Mouse (Mus musculus): ENCODE measurements around the gene Cdc42ep1. TPM values are rescaled to one million over a fixed set of nuclear protein-coding genes. Genes with fewer than 3 reads are reported as not detected.
A peak's percentile ranks its signal among the peaks of the same experiment; 100 is the strongest.

Gene Cdc42ep1
- polyA plus RNA-seq, 2 experiments: 7.8 to 8.1 TPM

DNA sequence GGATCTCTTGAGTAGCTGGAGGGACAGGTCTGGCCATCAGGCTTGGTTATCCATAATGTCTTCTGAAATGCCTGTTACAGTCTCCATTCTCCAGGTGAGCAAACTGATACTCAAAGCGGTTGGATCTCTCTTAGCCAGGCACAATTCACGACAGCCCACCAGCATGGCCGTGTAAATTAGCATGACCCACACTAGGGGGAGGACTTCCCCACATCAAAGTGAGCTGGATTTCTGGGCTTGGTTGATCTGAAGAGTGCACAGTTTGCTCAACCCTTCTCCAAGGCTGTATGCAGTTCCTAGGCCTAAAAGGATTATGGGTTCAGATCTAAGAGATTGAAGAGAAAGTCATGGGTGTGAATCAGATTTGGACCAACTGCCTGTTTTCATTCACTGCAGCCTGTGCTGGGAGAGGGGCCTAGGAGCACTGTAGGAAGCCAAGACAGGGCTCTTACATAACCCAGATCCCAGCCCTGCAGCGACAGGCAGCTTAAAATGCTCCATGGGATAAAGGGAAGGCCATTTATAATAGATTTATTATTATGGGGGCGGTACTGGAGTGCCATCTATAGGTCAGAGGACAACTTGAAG lies 29.7 kb downstream of the Cdc42ep1 start:
- Histone ChIP-seq H3K9me3 (ENCODE audit: control insufficient read depth, low read length) (no peaks in the 10 kb centered on the region), H3K27ac (no peak overlapping the region), H3K36me3 (replicated peaks; ENCODE audit: control insufficient read depth, insufficient read depth, low read depth) (no peaks in the 10 kb centered on the region), H3K4me1 (replicated peaks; ENCODE audit: control insufficient read depth in 2 of 2, insufficient read depth in 2 of 2, low read length in 1 of 2) (peaks cover 11 to 17% of the 10 kb centered on the region in 2 experiments), H3K27me3 (ENCODE audit: control insufficient read depth, insufficient read depth, low read length) (no peaks in the 10 kb centered on the region), H3K9ac (replicated peaks) (no peak overlapping the region), H3K4me2 (ENCODE audit: low read depth) (no peak overlapping the region), H3K4me3 (ENCODE audit: insufficient read depth in 1 of 2, low read depth in 2 of 2, low read length in 2 of 2) (no peak overlapping the region)
- ATAC-seq (ENCODE audit: insufficient read depth) (no peak), DNase-seq (ENCODE audit: low read depth in 3 of 3, low spot score in 3 of 3) (no peak)
- 56% methylated on average over 5 of the region's 5 CpGs for WGBS (ENCODE audit: insufficient replicate concordance)
- peak; percentile 22 for TF ChIP-seq CTCF (IDR thresholded peaks at IDR 0.05; ENCODE audit: low read depth)
- TF ChIP-seq EP300 (IDR thresholded peaks at IDR 0.05; ENCODE audit: low read depth): no peak

GRCm38 (mm10) chr15:78873803-78874435 lies 31.5 kb downstream of the Cdc42ep1 start:
- H3K36me3 ChIP-seq (replicated peaks; ENCODE audit: control insufficient read depth, insufficient read depth, low read depth): no peaks in the 10 kb centered on the region
- TF ChIP-seq CTCF (IDR thresholded peaks at IDR 0.05; ENCODE audit: low read depth): no peak
- TF ChIP-seq EP300 (IDR thresholded peaks at IDR 0.05; ENCODE audit: low read depth): no peak
- ATAC-seq (ENCODE audit: insufficient read depth) (no peak), DNase-seq (ENCODE audit: low read depth in 3 of 3, low spot score in 3 of 3) (no peak)
- H3K4me2 ChIP-seq (ENCODE audit: low read depth): no peak overlapping the region
- H3K4me1 ChIP-seq (replicated peaks; ENCODE audit: control insufficient read depth in 2 of 2, insufficient read depth in 2 of 2, low read length in 1 of 2): peaks cover 16 to 19% of the 10 kb centered on the region in 2 experiments
- no peak overlapping the region for H3K4me3 ChIP-seq (ENCODE audit: insufficient read depth in 1 of 2, low read depth in 2 of 2, low read length in 2 of 2)
- H3K27ac ChIP-seq: no peak overlapping the region
- no peaks in the 10 kb centered on the region for H3K27me3 ChIP-seq (ENCODE audit: control insufficient read depth, insufficient read depth, low read length)
- H3K9me3 ChIP-seq (ENCODE audit: control insufficient read depth, low read length): no peaks in the 10 kb centered on the region
- 60% methylated on average over 13 of the region's 13 CpGs for WGBS (ENCODE audit: insufficient replicate concordance)
- H3K9ac ChIP-seq (replicated peaks): no peak overlapping the region

DNA sequence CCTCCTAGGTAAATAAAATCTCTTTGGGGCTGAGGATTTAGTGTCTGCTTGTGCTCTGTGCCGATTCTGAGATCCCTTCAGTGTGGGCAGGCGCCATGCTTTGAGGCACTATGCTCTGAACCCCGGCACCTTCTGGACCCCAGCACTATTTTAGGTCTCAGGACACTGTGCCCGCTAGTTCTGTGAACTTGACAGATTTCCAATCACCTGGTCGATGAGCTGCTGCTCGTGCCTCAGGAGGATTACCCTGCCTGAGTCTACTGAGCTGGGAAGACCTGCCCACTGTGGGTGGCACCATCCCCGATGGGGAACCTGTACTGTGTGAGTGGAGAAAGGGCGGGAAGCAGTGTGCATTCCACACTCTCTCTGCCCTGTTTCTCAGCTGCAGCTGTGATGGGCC lies 32.6 kb downstream of the Cdc42ep1 start:
- ATAC-seq (ENCODE audit: insufficient read depth): no peak
- no peak overlapping the region for H3K4me2 ChIP-seq (ENCODE audit: low read depth)
- no peak overlapping the region for H3K4me3 ChIP-seq (ENCODE audit: insufficient read depth in 1 of 2, low read depth in 2 of 2, low read length in 2 of 2)
- TF ChIP-seq CTCF (IDR thresholded peaks at IDR 0.05; ENCODE audit: low read depth) (no peak), EP300 (IDR thresholded peaks at IDR 0.05; ENCODE audit: low read depth) (no peak)
- no peak overlapping the region for H3K9ac ChIP-seq (replicated peaks)
- no peak for DNase-seq (ENCODE audit: low read depth in 3 of 3, low spot score in 3 of 3)
- H3K27ac ChIP-seq: no peak overlapping the region
- peaks cover 16 to 21% of the 10 kb centered on the region in 2 experiments for H3K4me1 ChIP-seq (replicated peaks; ENCODE audit: control insufficient read depth in 2 of 2, insufficient read depth in 2 of 2, low read length in 1 of 2)
- 73% methylated on average over 8 of the region's 8 CpGs for WGBS (ENCODE audit: insufficient replicate concordance)
- no peaks in the 10 kb centered on the region for H3K9me3 ChIP-seq (ENCODE audit: control insufficient read depth, low read length)
- no peaks in the 10 kb centered on the region for H3K27me3 ChIP-seq (ENCODE audit: control insufficient read depth, insufficient read depth, low read length)
- H3K36me3 ChIP-seq (replicated peaks; ENCODE audit: control insufficient read depth, insufficient read depth, low read depth): no peaks in the 10 kb centered on the region

DNA sequence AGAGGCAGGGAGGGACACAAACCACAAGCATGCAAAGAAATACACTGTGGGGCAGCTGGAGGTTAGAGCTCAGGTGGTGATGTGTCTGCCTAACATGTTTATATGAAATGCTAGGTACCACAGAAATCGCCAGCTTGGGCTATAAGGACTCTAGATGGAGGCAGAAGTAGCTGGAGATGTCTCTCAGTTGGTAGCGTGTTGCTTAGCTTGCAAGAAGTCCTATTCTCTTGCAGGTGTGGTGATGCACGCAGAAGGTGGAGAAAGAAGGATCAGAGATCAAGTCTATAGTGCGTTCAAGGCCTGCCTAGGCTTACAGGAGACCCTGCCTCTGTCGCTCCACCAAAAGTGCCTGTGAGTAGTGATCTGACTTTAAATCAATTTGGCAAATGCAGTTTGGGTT lies 33.1 kb downstream of the Cdc42ep1 start:
- H3K4me3 ChIP-seq (ENCODE audit: insufficient read depth in 1 of 2, low read depth in 2 of 2, low read length in 2 of 2): no peak overlapping the region
- no peaks in the 10 kb centered on the region for H3K27me3 ChIP-seq (ENCODE audit: control insufficient read depth, insufficient read depth, low read length)
- H3K4me2 ChIP-seq (ENCODE audit: low read depth): no peak overlapping the region; the same call in none of the 2 replicates
- TF ChIP-seq EP300 (IDR thresholded peaks at IDR 0.05; ENCODE audit: low read depth) (no peak), CTCF (IDR thresholded peaks at IDR 0.05; ENCODE audit: low read depth) (no peak)
- H3K9ac ChIP-seq (replicated peaks): no peak overlapping the region
- peaks cover 16 to 20% of the 10 kb centered on the region in 2 experiments for H3K4me1 ChIP-seq (replicated peaks; ENCODE audit: control insufficient read depth in 2 of 2, insufficient read depth in 2 of 2, low read length in 1 of 2)
- DNase-seq (ENCODE audit: low read depth in 3 of 3, low spot score in 3 of 3) (no peak), ATAC-seq (ENCODE audit: insufficient read depth) (no peak)
- H3K36me3 ChIP-seq (replicated peaks; ENCODE audit: control insufficient read depth, insufficient read depth, low read depth): no peaks in the 10 kb centered on the region
- WGBS (ENCODE audit: insufficient replicate concordance): 82% methylated on average over 5 of the region's 5 CpGs
- H3K9me3 ChIP-seq (ENCODE audit: control insufficient read depth, low read length): no peaks in the 10 kb centered on the region
- H3K27ac ChIP-seq: no peak overlapping the region

DNA sequence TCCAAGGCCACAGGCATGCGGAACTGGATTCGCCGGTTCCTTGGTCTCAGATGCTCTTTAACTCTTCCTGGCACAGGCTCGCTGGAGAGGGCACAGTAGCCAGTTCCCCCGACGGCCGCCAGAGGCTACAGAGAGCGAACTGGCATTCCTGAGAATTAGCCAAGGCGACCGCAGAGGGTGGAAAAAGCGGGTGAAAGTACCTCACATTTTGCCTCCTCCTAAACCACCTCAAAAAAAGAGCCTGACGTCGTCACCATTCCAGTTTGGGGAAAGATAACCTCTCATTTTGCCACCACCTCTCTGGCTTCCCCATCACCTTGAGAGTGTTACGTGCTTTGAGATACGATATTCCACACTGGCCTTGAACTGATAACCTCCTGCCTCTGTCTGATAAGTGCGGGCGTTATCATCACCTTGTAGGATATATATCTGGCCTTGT lies 33.9 kb downstream of the Cdc42ep1 start:
- Histone ChIP-seq H3K9ac (replicated peaks) (peak overlapping the region; percentile 91), H3K4me2 (ENCODE audit: low read depth) (peak overlapping the region; percentile 98), H3K9me3 (ENCODE audit: control insufficient read depth, low read length) (no peaks in the 10 kb centered on the region), H3K4me3 (ENCODE audit: insufficient read depth in 1 of 2, low read depth in 2 of 2, low read length in 2 of 2) (peak overlapping the region; percentile 88 to 97), H3K4me1 (replicated peaks; ENCODE audit: control insufficient read depth in 2 of 2, insufficient read depth in 2 of 2, low read length in 1 of 2) (peaks cover 16 to 20% of the 10 kb centered on the region in 2 experiments), H3K36me3 (replicated peaks; ENCODE audit: control insufficient read depth, insufficient read depth, low read depth) (no peaks in the 10 kb centered on the region; the same call in 1 of the 2 replicates), H3K27me3 (ENCODE audit: control insufficient read depth, insufficient read depth, low read length) (no peaks in the 10 kb centered on the region), H3K27ac (peak overlapping the region; percentile 89)
- DNase-seq (ENCODE audit: low read depth in 3 of 3, low spot score in 3 of 3) (peak; percentile 56 to 70 (median 66)), ATAC-seq (ENCODE audit: insufficient read depth) (peak; percentile 37)
- 1% methylated on average over 17 of the region's 17 CpGs for WGBS (ENCODE audit: insufficient replicate concordance)
- TF ChIP-seq CTCF (IDR thresholded peaks at IDR 0.05; ENCODE audit: low read depth): peak; percentile 88
- TF ChIP-seq EP300 (IDR thresholded peaks at IDR 0.05; ENCODE audit: low read depth): peak; percentile 79
